Mouse (Mus musculus): ENCODE results near the gene Auts2. TPM values are rescaled to one million over a fixed set of nuclear protein-coding genes. Genes with fewer than 3 reads are reported as not detected.

Gene Auts2
- polyA plus RNA-seq, 1 experiment from 2014 or later = 74.1 TPM

GRCm38 (mm10) chr5:132537475-132537874 lies 5.7 kb downstream of the Auts2 start:
- H3K4me1 ChIP-seq = peaks cover 31% of the 10 kb centered on the region
- ATAC-seq (ENCODE audit: low FRiP score, low read depth) = no peak
- WGBS = 88% methylated on average over 4 of the region's 4 CpGs

GRCm38 (mm10) chr5:132526395-132526794 lies 16.7 kb downstream of the Auts2 start:
- Histone ChIP-seq H3K4me3 (no peak overlapping the region), H3K4me2 (replicated peaks) (no peak overlapping the region), H3K4me1 (peaks cover 61% of the 10 kb centered on the region), H3K9ac (no peak overlapping the region), H3K36me3 (no peaks in the 10 kb centered on the region), H3K27me3 (replicated peaks) (no peaks in the 10 kb centered on the region), H3K9me3 (no peaks in the 10 kb centered on the region), H3K27ac (no peak overlapping the region)
- 23% methylated on average over 3 of the region's 3 CpGs for WGBS
- no peak for ATAC-seq (ENCODE audit: low FRiP score, low read depth)

More at GRCm38 (mm10) chr5:132537475-132537874, 5.7 kb downstream of the Auts2 start:
- Histone ChIP-seq H3K9ac (no peak overlapping the region), H3K27me3 (replicated peaks) (no peaks in the 10 kb centered on the region), H3K9me3 (no peaks in the 10 kb centered on the region), H3K36me3 (no peaks in the 10 kb centered on the region), H3K4me3 (no peak overlapping the region), H3K27ac (no peak overlapping the region), H3K4me2 (replicated peaks) (no peak overlapping the region; the same call in 1 of the 2 replicates)

GRCm38 (mm10) chr5:132521358-132521873 lies 21.7 kb downstream of the Auts2 start:
- Histone ChIP-seq H3K9ac (no peak overlapping the region), H3K27me3 (replicated peaks) (no peaks in the 10 kb centered on the region), H3K9me3 (no peaks in the 10 kb centered on the region), H3K4me2 (replicated peaks) (no peak overlapping the region), H3K36me3 (no peaks in the 10 kb centered on the region), H3K4me1 (peaks cover 62% of the 10 kb centered on the region), H3K4me3 (no peak overlapping the region), H3K27ac (no peak overlapping the region)
- 44% methylated on average over 12 of the region's 12 CpGs for WGBS
- ATAC-seq (ENCODE audit: low FRiP score, low read depth) = no peak

GRCm38 (mm10) chr5:132517879-132518278 lies 25.3 kb downstream of the Auts2 start:
- Histone ChIP-seq H3K9me3 (no peaks in the 10 kb centered on the region), H3K36me3 (no peaks in the 10 kb centered on the region), H3K4me3 (no peak overlapping the region), H3K27me3 (replicated peaks) (no peaks in the 10 kb centered on the region), H3K4me2 (replicated peaks) (peak overlapping the region; percentile 13; the same call in 1 of the 2 replicates), H3K27ac (no peak overlapping the region), H3K4me1 (peaks cover 59% of the 10 kb centered on the region), H3K9ac (no peak overlapping the region)
- no peak for ATAC-seq (ENCODE audit: low FRiP score, low read depth)
- 44% methylated on average over 6 of the region's 6 CpGs for WGBS

- Histone ChIP-seq H3K4me1 (peaks cover 40% of the 10 kb centered on the region), H3K4me3 (no peak overlapping the region)
- 88% methylated on average over 6 of the region's 6 CpGs for WGBS
These were observed 28.6 kb downstream of the Auts2 start for GRCm38 (mm10) chr5:132514521-132514920.

GRCm38 (mm10) chr5:132513206-132513605 lies 29.9 kb downstream of the Auts2 start:
- H3K9me3 ChIP-seq = no peaks in the 10 kb centered on the region
- H3K4me2 ChIP-seq (replicated peaks) = no peak overlapping the region
- no peak overlapping the region for H3K4me3 ChIP-seq
- H3K27ac ChIP-seq = no peak overlapping the region
- no peak overlapping the region for H3K9ac ChIP-seq
- ATAC-seq (ENCODE audit: low FRiP score, low read depth) = no peak
- WGBS = 22% methylated on average over 7 of the region's 7 CpGs
- H3K4me1 ChIP-seq = peaks cover 34% of the 10 kb centered on the region
- no peaks in the 10 kb centered on the region for H3K36me3 ChIP-seq
- no peaks in the 10 kb centered on the region for H3K27me3 ChIP-seq (replicated peaks)

More at GRCm38 (mm10) chr5:132514521-132514920, 28.6 kb downstream of the Auts2 start:
- Histone ChIP-seq H3K36me3 (no peaks in the 10 kb centered on the region), H3K9me3 (no peaks in the 10 kb centered on the region), H3K4me2 (replicated peaks) (no peak overlapping the region), H3K9ac (no peak overlapping the region), H3K27ac (no peak overlapping the region), H3K27me3 (replicated peaks) (no peaks in the 10 kb centered on the region)
- no peak for ATAC-seq (ENCODE audit: low FRiP score, low read depth)

- no peak for ATAC-seq (ENCODE audit: low FRiP score, low read depth)
- Histone ChIP-seq H3K27me3 (replicated peaks) (no peaks in the 10 kb centered on the region), H3K4me2 (replicated peaks) (peak overlapping the region; percentile 40), H3K4me1 (peaks cover 24% of the 10 kb centered on the region), H3K27ac (no peak overlapping the region), H3K9me3 (no peaks in the 10 kb centered on the region), H3K4me3 (no peak overlapping the region), H3K9ac (no peak overlapping the region), H3K36me3 (no peaks in the 10 kb centered on the region)
- 11% methylated on average over 9 of the region's 9 CpGs for WGBS
These were observed 33.7 kb downstream of the Auts2 start for GRCm38 (mm10) chr5:132509464-132509885.

- no peak overlapping the region for H3K27ac ChIP-seq
- no peak overlapping the region for H3K9ac ChIP-seq
- no peak for ATAC-seq (ENCODE audit: low FRiP score, low read depth)
- peaks cover 30% of the 10 kb centered on the region for H3K4me1 ChIP-seq
- no peaks in the 10 kb centered on the region for H3K9me3 ChIP-seq
- no peak overlapping the region for H3K4me3 ChIP-seq
- no peaks in the 10 kb centered on the region for H3K27me3 ChIP-seq (replicated peaks)
- H3K4me2 ChIP-seq (replicated peaks) = no peak overlapping the region
- H3K36me3 ChIP-seq = no peaks in the 10 kb centered on the region
- 98% methylated on average over 1 of the region's 1 CpGs for WGBS
These were observed 38.3 kb downstream of the Auts2 start for GRCm38 (mm10) chr5:132504893-132505292.

- ATAC-seq (ENCODE audit: low FRiP score, low read depth) = no peak
- peaks cover 23% of the 10 kb centered on the region for H3K4me1 ChIP-seq
- H3K4me2 ChIP-seq (replicated peaks) = no peak overlapping the region
- no peak overlapping the region for H3K9ac ChIP-seq
- H3K36me3 ChIP-seq = no peaks in the 10 kb centered on the region
- H3K4me3 ChIP-seq = no peak overlapping the region
- WGBS = 95% methylated on average over 2 of the region's 2 CpGs
- H3K27me3 ChIP-seq (replicated peaks) = no peaks in the 10 kb centered on the region
- H3K27ac ChIP-seq = no peak overlapping the region
- H3K9me3 ChIP-seq = no peaks in the 10 kb centered on the region
These were observed 39.7 kb downstream of the Auts2 start for GRCm38 (mm10) chr5:132503431-132503830.

GRCm38 (mm10) chr5:132502036-132502435 lies 41.1 kb downstream of the Auts2 start:
- no peak overlapping the region for H3K9ac ChIP-seq
- no peak overlapping the region for H3K4me2 ChIP-seq (replicated peaks)
- ATAC-seq (ENCODE audit: low FRiP score, low read depth) = no peak
- no peak overlapping the region for H3K27ac ChIP-seq
- H3K27me3 ChIP-seq (replicated peaks) = no peaks in the 10 kb centered on the region
- H3K36me3 ChIP-seq = no peaks in the 10 kb centered on the region
- 18% methylated on average over 5 of the region's 5 CpGs for WGBS
- H3K4me1 ChIP-seq = peaks cover 23% of the 10 kb centered on the region
- no peak overlapping the region for H3K4me3 ChIP-seq
- H3K9me3 ChIP-seq = no peaks in the 10 kb centered on the region

GRCm38 (mm10) chr5:132500817-132501231 lies 42.3 kb downstream of the Auts2 start:
- Histone ChIP-seq H3K4me1 (peaks cover 23% of the 10 kb centered on the region), H3K9me3 (no peaks in the 10 kb centered on the region), H3K36me3 (no peaks in the 10 kb centered on the region), H3K9ac (no peak overlapping the region), H3K27ac (no peak overlapping the region), H3K4me3 (no peak overlapping the region), H3K27me3 (replicated peaks) (no peaks in the 10 kb centered on the region), H3K4me2 (replicated peaks) (no peak overlapping the region; the same call in 1 of the 2 replicates)
- no peak for ATAC-seq (ENCODE audit: low FRiP score, low read depth)
- WGBS = 0% methylated on average over 3 of the region's 3 CpGs

- no peaks in the 10 kb centered on the region for H3K36me3 ChIP-seq
- H3K4me3 ChIP-seq = no peak overlapping the region
- WGBS = 68% methylated on average over 2 of the region's 2 CpGs
- H3K9ac ChIP-seq = no peak overlapping the region
- no peak overlapping the region for H3K4me2 ChIP-seq (replicated peaks)
- ATAC-seq (ENCODE audit: low FRiP score, low read depth) = no peak
- H3K9me3 ChIP-seq = no peaks in the 10 kb centered on the region
- no peaks in the 10 kb centered on the region for H3K27me3 ChIP-seq (replicated peaks)
- H3K4me1 ChIP-seq = peaks cover 23% of the 10 kb centered on the region
- no peak overlapping the region for H3K27ac ChIP-seq
These were observed 44.2 kb downstream of the Auts2 start for GRCm38 (mm10) chr5:132498896-132499295.

GRCm38 (mm10) chr5:132498045-132498444 lies 45.1 kb downstream of the Auts2 start:
- H3K9me3 ChIP-seq = no peaks in the 10 kb centered on the region
- no peak for ATAC-seq (ENCODE audit: low FRiP score, low read depth)
- H3K27me3 ChIP-seq (replicated peaks) = no peaks in the 10 kb centered on the region
- no peak overlapping the region for H3K4me3 ChIP-seq
- no peak overlapping the region for H3K27ac ChIP-seq
- H3K4me2 ChIP-seq (replicated peaks) = no peak overlapping the region
- 92% methylated on average over 5 of the region's 5 CpGs for WGBS
- no peak overlapping the region for H3K9ac ChIP-seq
- no peaks in the 10 kb centered on the region for H3K36me3 ChIP-seq
- peaks cover 23% of the 10 kb centered on the region for H3K4me1 ChIP-seq

Data from neural tube, embryonic 12.5 days (tissue).